Mouse (Mus musculus): ENCODE measurements at regions not wholly inside any gene's neighbourhood (a gene's known extent, or its start where the extent isn't known, plus 50 kb on each side); places are given as distances from the start of the nearest gene placed in this dataset.

DNA sequence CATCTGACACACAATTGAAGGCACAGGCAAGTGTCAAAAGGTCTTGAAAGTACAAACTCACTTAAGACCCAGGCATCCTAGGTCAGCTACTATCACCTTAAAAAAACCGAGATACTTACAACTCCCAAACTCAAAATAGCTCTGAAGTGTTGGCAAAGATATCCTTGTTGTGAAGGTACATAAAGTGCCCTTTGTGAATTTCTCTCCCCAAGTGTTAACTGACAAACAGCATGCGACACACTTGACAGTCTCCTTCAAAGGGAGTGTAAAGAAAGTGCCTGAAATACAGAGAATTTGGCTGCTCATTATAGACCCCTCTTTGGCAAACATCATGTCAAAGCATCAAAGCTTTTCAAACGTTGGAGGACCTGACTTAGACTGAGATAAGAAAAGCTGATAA, 2634.2 kb downstream of the 9330182O14Rik start:
- ATAC-seq (ENCODE audit: low FRiP score, low TSS enrichment), result no peak
- DNase-seq, result no peak
- WGBS, result 44% methylated on average over 3 of the region's 3 CpGs
- Histone ChIP-seq H3K4me3 (replicated peaks; ENCODE audit: low read depth, low read length) (no peak overlapping the region), H3K27ac (replicated peaks; ENCODE audit: low read depth, low read length) (no peak overlapping the region), H3K9me3 (ENCODE audit: control insufficient read depth, low read length) (no peaks in the 10 kb centered on the region), H3K9ac (replicated peaks; ENCODE audit: low read length) (no peak overlapping the region), H3K4me1 (ENCODE audit: control insufficient read depth, insufficient read depth, low read length) (no peaks in the 10 kb centered on the region), H3K4me2 (ENCODE audit: low read length) (no peak overlapping the region), H3K27me3 (ENCODE audit: control insufficient read depth, insufficient read depth, low read length) (no peaks in the 10 kb centered on the region), H3K36me3 (ENCODE audit: control insufficient read depth, insufficient read depth, low read length) (no peaks in the 10 kb centered on the region)

DNA sequence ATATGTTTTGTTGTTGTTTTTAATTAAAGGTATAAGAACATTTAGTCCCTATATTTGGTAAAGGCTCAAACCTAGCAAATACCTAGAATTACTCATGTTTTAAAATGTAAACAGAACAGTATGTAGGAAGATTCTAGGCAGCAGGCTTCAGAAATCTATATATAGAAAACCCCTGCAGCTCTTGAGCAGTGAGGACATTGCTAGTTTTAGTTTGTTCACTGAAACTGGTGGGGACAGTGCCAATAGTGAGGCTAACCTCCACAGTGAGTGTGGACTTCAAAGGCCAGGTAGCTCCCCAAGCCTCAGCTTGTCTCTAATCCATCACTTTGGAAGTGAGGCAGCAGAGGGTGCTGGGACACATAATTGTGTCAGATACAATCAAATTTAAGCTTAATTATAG, 2645.7 kb downstream of the 9330182O14Rik start:
- Histone ChIP-seq H3K9me3 (ENCODE audit: control insufficient read depth, low read length) (no peaks in the 10 kb centered on the region), H3K36me3 (ENCODE audit: control insufficient read depth, insufficient read depth, low read length) (no peaks in the 10 kb centered on the region), H3K27ac (replicated peaks; ENCODE audit: low read depth, low read length) (no peak overlapping the region), H3K9ac (replicated peaks; ENCODE audit: low read length) (no peak overlapping the region), H3K4me2 (ENCODE audit: low read length) (no peak overlapping the region), H3K27me3 (ENCODE audit: control insufficient read depth, insufficient read depth, low read length) (no peaks in the 10 kb centered on the region), H3K4me1 (ENCODE audit: control insufficient read depth, insufficient read depth, low read length) (no peaks in the 10 kb centered on the region), H3K4me3 (replicated peaks; ENCODE audit: low read depth, low read length) (no peak overlapping the region)
- ATAC-seq (ENCODE audit: low FRiP score, low TSS enrichment) (no peak), DNase-seq (no peak)

DNA sequence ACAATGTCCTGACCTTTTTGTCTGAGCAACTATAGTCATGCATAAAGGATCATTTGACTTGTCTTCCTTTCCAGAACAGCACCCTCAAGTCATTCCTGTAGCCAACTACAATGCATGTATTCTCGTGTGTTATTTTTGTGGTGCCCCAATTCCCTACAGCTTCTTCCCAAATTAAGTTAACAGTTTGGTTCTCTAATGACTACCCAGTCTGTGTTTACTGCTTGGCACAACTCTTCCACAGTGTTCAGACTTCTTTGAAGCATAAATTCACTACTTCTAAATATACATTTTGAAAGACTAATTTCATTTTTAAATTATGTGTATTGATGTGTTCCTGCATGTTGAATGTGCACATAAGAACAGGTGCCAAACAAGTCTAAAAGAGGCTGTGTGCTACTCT, 2667.1 kb downstream of the 9330182O14Rik start:
- H3K27me3 ChIP-seq (ENCODE audit: control insufficient read depth, insufficient read depth, low read length), result no peaks in the 10 kb centered on the region
- WGBS, result 80% methylated on average over 1 of the region's 1 CpGs
- H3K9ac ChIP-seq (replicated peaks; ENCODE audit: low read length), result no peak overlapping the region
- H3K36me3 ChIP-seq (ENCODE audit: control insufficient read depth, insufficient read depth, low read length), result no peaks in the 10 kb centered on the region
- H3K4me3 ChIP-seq (replicated peaks; ENCODE audit: low read depth, low read length), result no peak overlapping the region
- no peak for ATAC-seq (ENCODE audit: low FRiP score, low TSS enrichment)
- no peaks in the 10 kb centered on the region for H3K9me3 ChIP-seq (ENCODE audit: control insufficient read depth, low read length)
- no peak overlapping the region for H3K4me2 ChIP-seq (ENCODE audit: low read length)
- DNase-seq, result no peak
- no peak overlapping the region for H3K27ac ChIP-seq (replicated peaks; ENCODE audit: low read depth, low read length)
- no peaks in the 10 kb centered on the region for H3K4me1 ChIP-seq (ENCODE audit: control insufficient read depth, insufficient read depth, low read length)

DNA sequence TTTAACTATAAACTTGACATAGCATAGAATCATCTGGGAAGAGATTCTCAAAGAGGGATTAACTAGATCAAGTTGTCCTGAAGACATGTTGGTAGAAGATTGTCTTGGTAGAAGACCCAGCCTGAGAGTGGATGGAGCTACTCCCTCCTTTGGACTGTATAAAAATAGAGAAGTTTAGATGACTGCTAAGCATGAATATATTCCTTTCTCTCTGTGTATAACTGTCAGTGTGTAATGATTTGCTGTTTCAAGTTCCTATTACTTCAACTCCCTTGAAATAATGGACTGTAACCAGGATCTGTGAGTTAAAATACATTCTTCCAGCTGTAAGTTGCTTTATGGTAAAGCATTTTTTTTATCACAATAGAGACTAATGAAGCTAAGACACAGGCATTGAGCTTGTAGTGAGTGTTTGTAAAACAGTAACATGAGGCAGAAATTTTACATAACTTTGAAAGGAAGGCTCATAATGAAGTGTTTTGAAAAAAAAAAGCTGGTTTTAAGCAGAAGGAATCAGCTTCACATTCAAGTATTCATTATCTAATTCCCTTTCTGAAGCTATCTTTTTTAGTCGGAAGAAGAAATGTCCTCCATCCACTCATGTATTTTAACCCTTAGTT, 2676.8 kb downstream of the 9330182O14Rik start:
- Histone ChIP-seq H3K27ac (replicated peaks; ENCODE audit: low read depth, low read length) (no peak overlapping the region), H3K4me1 (ENCODE audit: control insufficient read depth, insufficient read depth, low read length) (no peaks in the 10 kb centered on the region), H3K9ac (replicated peaks; ENCODE audit: low read length) (no peak overlapping the region), H3K27me3 (ENCODE audit: control insufficient read depth, insufficient read depth, low read length) (no peaks in the 10 kb centered on the region), H3K36me3 (ENCODE audit: control insufficient read depth, insufficient read depth, low read length) (no peaks in the 10 kb centered on the region), H3K4me3 (replicated peaks; ENCODE audit: low read depth, low read length) (no peak overlapping the region), H3K4me2 (ENCODE audit: low read length) (no peak overlapping the region), H3K9me3 (ENCODE audit: control insufficient read depth, low read length) (no peaks in the 10 kb centered on the region)
- ATAC-seq (ENCODE audit: low FRiP score, low TSS enrichment), result no peak
- 83% methylated on average over 1 of the region's 1 CpGs for WGBS
- no peak for DNase-seq

DNA sequence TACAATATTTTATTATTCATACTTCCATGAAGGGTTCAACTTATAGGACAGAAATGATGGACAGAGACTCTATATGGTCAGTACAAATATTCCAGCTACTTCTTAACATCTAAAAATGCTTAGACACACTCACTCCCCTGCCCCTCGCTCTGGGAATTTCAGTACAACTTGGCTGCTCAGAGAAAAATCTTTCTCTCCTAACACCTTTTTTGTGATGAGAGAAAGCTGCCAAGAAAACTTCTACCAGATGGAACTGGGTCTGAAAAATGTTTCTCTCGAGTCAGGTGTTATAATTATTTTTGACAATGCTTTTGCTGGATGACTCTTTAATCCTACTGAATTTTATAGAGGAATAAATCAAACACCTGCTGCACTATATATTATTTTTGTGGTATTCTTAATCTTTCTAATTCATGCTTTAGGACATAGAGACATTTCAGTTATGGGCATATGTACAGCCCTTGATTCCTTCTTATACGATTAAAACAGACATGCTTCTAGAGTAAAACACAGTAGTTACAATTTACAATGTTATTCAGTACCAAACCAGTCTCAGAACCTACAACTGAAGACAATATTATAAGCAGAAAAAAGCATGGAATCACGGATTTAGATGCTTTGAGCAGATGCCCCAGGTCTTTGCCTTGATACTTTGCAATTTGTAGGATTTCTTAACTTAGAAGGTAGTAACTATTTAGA, 2681.0 kb downstream of the 9330182O14Rik start:
- ATAC-seq (ENCODE audit: low FRiP score, low TSS enrichment) (no peak), DNase-seq (no peak)
- no peak overlapping the region for H3K27ac ChIP-seq (replicated peaks; ENCODE audit: low read depth, low read length)
- H3K4me2 ChIP-seq (ENCODE audit: low read length), result no peak overlapping the region
- H3K4me1 ChIP-seq (ENCODE audit: control insufficient read depth, insufficient read depth, low read length), result no peaks in the 10 kb centered on the region
- H3K27me3 ChIP-seq (ENCODE audit: control insufficient read depth, insufficient read depth, low read length), result no peaks in the 10 kb centered on the region
- H3K9ac ChIP-seq (replicated peaks; ENCODE audit: low read length), result no peak overlapping the region
- no peaks in the 10 kb centered on the region for H3K36me3 ChIP-seq (ENCODE audit: control insufficient read depth, insufficient read depth, low read length)
- no peak overlapping the region for H3K4me3 ChIP-seq (replicated peaks; ENCODE audit: low read depth, low read length)
- WGBS, result 84% methylated on average over 4 of the region's 4 CpGs
- H3K9me3 ChIP-seq (ENCODE audit: control insufficient read depth, low read length), result no peaks in the 10 kb centered on the region

DNA sequence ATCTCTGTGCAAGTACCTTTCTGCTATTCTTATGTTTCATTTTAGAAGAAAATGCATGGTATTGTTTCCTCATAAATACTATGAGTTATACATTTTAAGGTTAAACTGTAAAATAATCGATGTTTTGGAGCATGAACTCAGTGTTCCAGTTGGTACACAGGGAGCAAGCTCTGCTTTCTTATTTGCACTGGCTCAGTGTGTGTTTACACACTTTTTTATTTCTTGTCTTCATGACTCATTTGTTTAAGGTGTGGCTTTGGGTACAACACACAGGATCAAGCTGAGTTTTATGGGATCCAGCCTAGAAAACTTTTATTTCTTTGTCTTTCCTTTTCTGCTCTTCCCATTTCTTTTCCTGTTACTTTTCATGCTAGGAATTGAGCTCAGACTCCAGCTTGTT, 2704.7 kb downstream of the 9330182O14Rik start:
- WGBS, result 90% methylated on average over 1 of the region's 1 CpGs
- Histone ChIP-seq H3K4me2 (ENCODE audit: low read length) (no peak overlapping the region), H3K27ac (replicated peaks; ENCODE audit: low read depth, low read length) (no peak overlapping the region), H3K4me1 (ENCODE audit: control insufficient read depth, insufficient read depth, low read length) (no peaks in the 10 kb centered on the region), H3K4me3 (replicated peaks; ENCODE audit: low read depth, low read length) (no peak overlapping the region), H3K9me3 (ENCODE audit: control insufficient read depth, low read length) (no peaks in the 10 kb centered on the region), H3K36me3 (ENCODE audit: control insufficient read depth, insufficient read depth, low read length) (no peaks in the 10 kb centered on the region), H3K27me3 (ENCODE audit: control insufficient read depth, insufficient read depth, low read length) (no peaks in the 10 kb centered on the region), H3K9ac (replicated peaks; ENCODE audit: low read length) (no peak overlapping the region)
- ATAC-seq (ENCODE audit: low FRiP score, low TSS enrichment) (no peak), DNase-seq (no peak)

DNA sequence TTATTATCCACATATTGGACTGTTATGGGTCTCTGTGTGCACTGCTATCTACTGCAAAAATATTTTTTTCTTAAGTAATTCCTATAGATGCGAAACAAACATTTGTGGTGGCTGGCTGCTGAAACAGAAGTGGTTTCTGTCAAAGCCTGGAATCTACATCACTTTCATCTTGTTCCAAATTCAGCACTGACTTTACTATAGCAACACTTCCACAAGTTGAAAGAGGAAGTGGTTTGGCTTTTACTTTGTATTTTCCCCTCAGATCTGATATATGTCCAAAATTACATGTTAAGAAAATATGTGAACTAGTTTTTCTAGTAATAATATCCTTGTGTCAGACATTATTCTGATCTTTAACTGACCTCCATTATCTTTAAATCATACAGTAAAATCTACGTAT, 2715.8 kb downstream of the 9330182O14Rik start:
- no peak overlapping the region for H3K4me3 ChIP-seq (replicated peaks; ENCODE audit: low read depth, low read length)
- no peak for DNase-seq
- no peak overlapping the region for H3K4me2 ChIP-seq (ENCODE audit: low read length)
- 94% methylated on average over 2 of the region's 2 CpGs for WGBS
- H3K36me3 ChIP-seq (ENCODE audit: control insufficient read depth, insufficient read depth, low read length), result no peaks in the 10 kb centered on the region
- H3K9me3 ChIP-seq (ENCODE audit: control insufficient read depth, low read length), result no peaks in the 10 kb centered on the region
- H3K27ac ChIP-seq (replicated peaks; ENCODE audit: low read depth, low read length), result no peak overlapping the region
- ATAC-seq (ENCODE audit: low FRiP score, low TSS enrichment), result no peak
- H3K9ac ChIP-seq (replicated peaks; ENCODE audit: low read length), result no peak overlapping the region
- H3K4me1 ChIP-seq (ENCODE audit: control insufficient read depth, insufficient read depth, low read length), result no peaks in the 10 kb centered on the region
- no peaks in the 10 kb centered on the region for H3K27me3 ChIP-seq (ENCODE audit: control insufficient read depth, insufficient read depth, low read length)

DNA sequence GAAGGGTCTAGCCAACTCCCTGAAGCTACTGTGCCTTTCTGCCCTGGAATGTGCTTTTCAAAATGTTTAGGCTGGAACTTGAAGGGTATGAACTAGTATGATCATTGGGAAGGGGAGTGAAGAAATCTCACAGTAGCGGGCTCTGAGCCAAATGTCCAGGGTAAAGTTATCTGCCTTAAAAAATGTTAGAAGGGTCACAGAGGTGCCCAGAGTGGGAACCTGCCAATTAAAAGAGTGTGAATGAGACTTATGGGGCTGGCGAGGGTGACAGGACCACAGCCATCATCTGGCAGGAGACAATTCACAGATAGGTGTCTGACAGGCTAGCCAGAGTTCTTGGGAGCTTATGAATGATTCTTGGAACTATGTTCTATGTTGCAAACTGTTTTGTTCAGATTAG, 2738.3 kb downstream of the 9330182O14Rik start:
- Histone ChIP-seq H3K27me3 (ENCODE audit: control insufficient read depth, insufficient read depth, low read length) (no peaks in the 10 kb centered on the region), H3K4me2 (ENCODE audit: low read length) (no peak overlapping the region), H3K36me3 (ENCODE audit: control insufficient read depth, insufficient read depth, low read length) (no peaks in the 10 kb centered on the region), H3K27ac (replicated peaks; ENCODE audit: low read depth, low read length) (no peak overlapping the region), H3K4me1 (ENCODE audit: control insufficient read depth, insufficient read depth, low read length) (no peaks in the 10 kb centered on the region), H3K9ac (replicated peaks; ENCODE audit: low read length) (no peak overlapping the region), H3K9me3 (ENCODE audit: control insufficient read depth, low read length) (no peaks in the 10 kb centered on the region), H3K4me3 (replicated peaks; ENCODE audit: low read depth, low read length) (no peak overlapping the region)
- 88% methylated on average over 2 of the region's 2 CpGs for WGBS
- no peak for DNase-seq
- no peak for ATAC-seq (ENCODE audit: low FRiP score, low TSS enrichment)

DNA sequence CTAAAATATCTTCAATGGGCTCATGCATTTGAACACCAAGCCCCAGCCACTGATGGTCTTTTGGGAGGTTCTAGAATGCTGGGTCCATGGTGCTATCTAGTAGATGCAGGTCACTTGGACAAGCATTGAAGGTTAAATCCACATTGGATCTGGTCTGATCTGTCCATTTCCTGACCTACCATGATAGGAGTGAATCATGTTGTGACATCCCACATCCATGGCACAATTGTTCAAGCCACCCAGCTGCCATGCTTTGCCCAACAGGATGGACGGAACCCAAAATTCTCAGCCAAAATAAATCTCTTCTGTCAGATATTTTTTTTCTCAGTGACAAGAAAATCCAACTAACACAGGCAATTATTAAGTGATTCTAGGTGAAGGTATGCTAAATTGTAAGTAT, 2760.4 kb downstream of the 9330182O14Rik start:
- no peaks in the 10 kb centered on the region for H3K4me1 ChIP-seq (ENCODE audit: control insufficient read depth, insufficient read depth, low read length)
- no peak for ATAC-seq (ENCODE audit: low FRiP score, low TSS enrichment)
- DNase-seq, result no peak
- 94% methylated on average over 1 of the region's 1 CpGs for WGBS
- no peak overlapping the region for H3K4me2 ChIP-seq (ENCODE audit: low read length)
- no peak overlapping the region for H3K27ac ChIP-seq (replicated peaks; ENCODE audit: low read depth, low read length)
- H3K9me3 ChIP-seq (ENCODE audit: control insufficient read depth, low read length), result no peaks in the 10 kb centered on the region
- H3K27me3 ChIP-seq (ENCODE audit: control insufficient read depth, insufficient read depth, low read length), result no peaks in the 10 kb centered on the region
- no peaks in the 10 kb centered on the region for H3K36me3 ChIP-seq (ENCODE audit: control insufficient read depth, insufficient read depth, low read length)
- H3K4me3 ChIP-seq (replicated peaks; ENCODE audit: low read depth, low read length), result no peak overlapping the region
- H3K9ac ChIP-seq (replicated peaks; ENCODE audit: low read length), result no peak overlapping the region

Data from midbrain, embryonic 14.5 days (tissue).